Mouse (Mus musculus) neural tube, embryonic 15.5 days (tissue): ENCODE measurements around the gene Gnai3. TPM values are rescaled to one million over a fixed set of nuclear protein-coding genes. Genes with fewer than 3 reads are reported as not detected.

Experiments used
- polyA plus RNA-seq: library from polyadenylated mRNA; unstranded; fragments of >200 nt; fragmentation: Nextera tagmentation; extraction: Ambion mirVana; gene quantifications from 2 replicates; pipeline ENCODE4 v1.2.1, GENCODE M21; 2015

The Gnai3 gene
- polyA plus RNA-seq, 1 experiment from 2014 or later, result 103 TPM

Other genes starting within 250 kb of the Gnai3 start
- gene Gstm7, start 214.3 kb downstream of the Gnai3 start, polyA plus RNA-seq, result 42.2 and 50.6 TPM in 2 replicates
- 9.0 and 10.6 TPM in 2 replicates for gene Gstm6, start 202.4 kb downstream of the Gnai3 start, polyA plus RNA-seq
- gene Gstm3, start 176.9 kb downstream of the Gnai3 start, polyA plus RNA-seq, result 2.7 TPM in 1 of 2 replicates, not detected in the other
- gene Gstm2, start 159.7 kb downstream of the Gnai3 start, polyA plus RNA-seq, result 7.4 and 23.4 TPM in 2 replicates
- 161 and 189 TPM in 2 replicates for gene Gstm1, start 128.2 kb downstream of the Gnai3 start, polyA plus RNA-seq
- gene Gstm4, start 101.3 kb downstream of the Gnai3 start, polyA plus RNA-seq, result 19.1 and 21.0 TPM in 2 replicates
- gene Ampd2, start 59.5 kb downstream of the Gnai3 start, polyA plus RNA-seq, result 64.1 and 66.9 TPM in 2 replicates
- 0.13 and 0.43 TPM in 2 replicates for gene Gnat2, start 53.4 kb downstream of the Gnai3 start, polyA plus RNA-seq
- 6.1 and 7.7 TPM in 2 replicates for gene Gpr61, start 8.7 kb upstream of the Gnai3 start, polyA plus RNA-seq
- gene Amigo1, start 40.2 kb upstream of the Gnai3 start, polyA plus RNA-seq, result 10.2 and 14.4 TPM in 2 replicates
- gene Cyb561d1, start 55.1 kb upstream of the Gnai3 start, polyA plus RNA-seq, result 3.1 TPM in 2 replicates
- gene Atxn7l2, start 64.8 kb upstream of the Gnai3 start, polyA plus RNA-seq, result 18.4 and 21.2 TPM in 2 replicates
- gene Sypl2, start 80.5 kb upstream of the Gnai3 start, polyA plus RNA-seq, result 0.38 and 0.52 TPM in 2 replicates
- gene Psma5, start 110.8 kb upstream of the Gnai3 start, polyA plus RNA-seq, result 239 and 254 TPM in 2 replicates
- 13.6 and 17.0 TPM in 2 replicates for gene Sort1, start 137.9 kb upstream of the Gnai3 start, polyA plus RNA-seq
- gene Mybphl, start 218.8 kb upstream of the Gnai3 start, polyA plus RNA-seq, result 0.15 and 0.19 TPM in 2 replicates
- gene Psrc1, start 237.7 kb upstream of the Gnai3 start, polyA plus RNA-seq, result 5.5 and 12.4 TPM in 2 replicates